Mouse (Mus musculus): ENCODE measurements at regions not wholly inside any gene's neighbourhood (a gene's known extent, or its start where the extent isn't known, plus 50 kb on each side); places are given as distances from the start of the nearest gene placed in this dataset.
A peak's percentile ranks its signal among the peaks of the same experiment; 100 is the strongest.

- H3K4me1 ChIP-seq = peaks cover 60% of the 10 kb centered on the region
- peaks cover 7% of the 10 kb centered on the region for H3K27me3 ChIP-seq (replicated peaks)
- TF ChIP-seq FLI1 (IDR thresholded peaks at IDR 0.05; ENCODE audit: low read length) (no peak), GATA1 (IDR thresholded peaks at IDR 0.05; ENCODE audit: borderline replicate concordance, low read length) (no peak)
- no peaks in the 10 kb centered on the region for H3K9me3 ChIP-seq
- no peaks in the 10 kb centered on the region for H3K36me3 ChIP-seq (replicated peaks; ENCODE audit: low read length)
- peak overlapping the region; percentile 23 for H3K4me3 ChIP-seq (replicated peaks)
These were observed 91.8 kb upstream of the Dhrs4 start for GRCm38 (mm10) chr14:55386773-55387172.

- Histone ChIP-seq H3K9me3 (no peaks in the 10 kb centered on the region), H3K4me3 (replicated peaks) (no peak overlapping the region), H3K27me3 (replicated peaks) (peaks cover 7% of the 10 kb centered on the region), H3K4me1 (peaks cover 63% of the 10 kb centered on the region), H3K36me3 (replicated peaks; ENCODE audit: low read length) (no peaks in the 10 kb centered on the region)
- no peak for TF ChIP-seq GATA1 (IDR thresholded peaks at IDR 0.05; ENCODE audit: borderline replicate concordance, low read length)
- no peak for TF ChIP-seq FLI1 (IDR thresholded peaks at IDR 0.05; ENCODE audit: low read length)
These were observed 91.2 kb upstream of the Dhrs4 start for GRCm38 (mm10) chr14:55387378-55387777.

- peaks cover 10% of the 10 kb centered on the region for H3K36me3 ChIP-seq (replicated peaks; ENCODE audit: low read length)
- no peaks in the 10 kb centered on the region for H3K9me3 ChIP-seq
These were observed 86.2 kb upstream of the Dhrs4 start for GRCm38 (mm10) chr14:55392390-55392789.

GRCm38 (mm10) chr14:55406146-55406545 is 72.4 kb upstream of the Dhrs4 start:
- Histone ChIP-seq H3K4me3 (replicated peaks) (no peak overlapping the region), H3K36me3 (replicated peaks; ENCODE audit: low read length) (no peaks in the 10 kb centered on the region), H3K4me1 (no peaks in the 10 kb centered on the region; the same call in 1 of the 2 replicates), H3K27me3 (replicated peaks) (no peaks in the 10 kb centered on the region), H3K9me3 (no peaks in the 10 kb centered on the region)
- no peak for TF ChIP-seq GATA1 (IDR thresholded peaks at IDR 0.05; ENCODE audit: borderline replicate concordance, low read length)
- TF ChIP-seq FLI1 (IDR thresholded peaks at IDR 0.05; ENCODE audit: low read length) = no peak

More at GRCm38 (mm10) chr14:55392390-55392789, 86.2 kb upstream of the Dhrs4 start:
- Histone ChIP-seq H3K27me3 (replicated peaks) (no peaks in the 10 kb centered on the region), H3K4me3 (replicated peaks) (peak overlapping the region; percentile 87), H3K4me1 (peaks cover 56% of the 10 kb centered on the region)
- TF ChIP-seq GATA1 (IDR thresholded peaks at IDR 0.05; ENCODE audit: borderline replicate concordance, low read length) (peak; percentile 98), FLI1 (IDR thresholded peaks at IDR 0.05; ENCODE audit: low read length) (peak; percentile 98)

Measured in megakaryocyte, embryonic 14.5 days (primary cell).